Mouse (Mus musculus) bone marrow macrophage, adult 2 months (primary cell): Measurements from ENCODE around the gene Pla2g4a.

Experiments
- CTCF ChIP-seq: IDR thresholded peaks from 2 replicates; pipeline ENCODE4 v1.5.1; 2012; ENCODE audit warnings: low read depth, mild to moderate bottlenecking, low read length, moderate library complexity
- POLR2A ChIP-seq: IDR thresholded peaks from 2 replicates; pipeline ENCODE4 v1.6.1; 2012; ENCODE audit warnings: mild to moderate bottlenecking, low read depth, low read length, borderline replicate concordance

- TF ChIP-seq CTCF, result no peak
- TF ChIP-seq POLR2A, result no peak
These were observed 23.3 kb downstream of the Pla2g4a start for GRCm38 (mm10) chr1:149937825-149938224.
